Mouse (Mus musculus) liver, embryonic 16.5 days (tissue): ENCODE data around the gene Col24a1. TPM values are rescaled to one million over a fixed set of nuclear protein-coding genes. Genes with fewer than 3 reads are reported as not detected.
"Not testable (repeated sequence)": the region's sequence is repeated elsewhere in the genome, so short reads cannot be mapped to it uniquely, and the experiment has no call there.

ENCODE experiments used
- ATAC-seq: fragments of 200-750 bp; cut with Nextera tagmentation; 2 replicates; pipeline ENCODE4 v1.8.0; 2017; ENCODE audit warnings: low read depth, mild to moderate bottlenecking, moderate number of reproducible peaks, moderate library complexity
- H3K27ac ChIP-seq: fragments of 300-500 bp; sonication (generic); 2 replicates; pipeline ENCODE4 v1.5.1; 2014; ENCODE audit warnings: mild to moderate bottlenecking, low read length
- H3K27me3 ChIP-seq: fragments of 300-500 bp; sonication (generic); 2 replicates; pipeline ENCODE4 v1.6.1; 2014; ENCODE audit warnings: low read depth, low read length, mixed read lengths; ENCODE audit not compliant: control insufficient read depth, insufficient read depth
- H3K36me3 ChIP-seq: fragments of 300-500 bp; sonication (generic); 2 replicates; pipeline ENCODE4 v1.6.1; 2014; ENCODE audit warnings: mild to moderate bottlenecking; ENCODE audit not compliant: control insufficient read depth, insufficient read depth
- H3K4me1 ChIP-seq: fragments of 300-500 bp; sonication (generic); 2 replicates; pipeline ENCODE4 v1.6.1; 2014; ENCODE audit warnings: low read depth, low read length, mixed read lengths; ENCODE audit not compliant: control insufficient read depth
- H3K4me2 ChIP-seq: fragments of 300-500 bp; sonication (generic); 2 replicates; pipeline ENCODE4 v1.6.1; 2014; ENCODE audit warnings: low read depth, low read length, mixed read lengths
- H3K4me3 ChIP-seq: fragments of 300-500 bp; sonication (generic); 2 replicates; pipeline ENCODE4 v1.5.1; 2014; ENCODE audit warnings: low read depth, mild to moderate bottlenecking, low read length
- H3K9ac ChIP-seq: fragments of 300-500 bp; sonication (generic); 2 replicates; pipeline ENCODE4 v1.6.1; 2014; ENCODE audit warnings: low read depth, low read length
- H3K9me3 ChIP-seq: fragments of 300-500 bp; sonication (generic); replicated peaks from 2 replicates; pipeline ENCODE4 v1.6.1; 2016; ENCODE audit warnings: low read length; ENCODE audit not compliant: control insufficient read depth
- WGBS: fragments of 180-500 bp; shearing (Covaris S2); extraction: QIAGEN DNeasy Blood & Tissue Kit; methylation state at CpG from one replicate; pipeline ENCODE4 v1.1.7; 2014; ENCODE audit not compliant: insufficient replicate concordance; 5-methylcytosine and 5-hydroxymethylcytosine counted together
- polyA plus RNA-seq: library from polyadenylated mRNA; unstranded; fragments of >200 nt; fragmentation: Nextera tagmentation; extraction: Ambion mirVana; gene quantifications from 2 replicates; pipeline ENCODE4 v1.2.1, GENCODE M21; 2015

The Col24a1 gene
- polyA plus RNA-seq, 1 experiment from 2014 or later = 0.65 TPM

GRCm38 (mm10) chr3:145417809-145418208 is 125.5 kb downstream of the Col24a1 start:
- 63% methylated on average over 9 of the region's 9 CpGs for WGBS
- Histone ChIP-seq H3K4me1 (no peaks in the 10 kb centered on the region), H3K27ac (no peak overlapping the region), H3K4me3 (no peak overlapping the region), H3K27me3 (no peaks in the 10 kb centered on the region), H3K9me3 (no peaks in the 10 kb centered on the region), H3K9ac (no peak overlapping the region), H3K36me3 (no peaks in the 10 kb centered on the region), H3K4me2 (no peak overlapping the region)
- ATAC-seq = no peak

GRCm38 (mm10) chr3:145420421-145420820 is 128.1 kb downstream of the Col24a1 start:
- H3K4me1 ChIP-seq = no peaks in the 10 kb centered on the region
- H3K27ac ChIP-seq = no peak overlapping the region
- WGBS = 53% methylated on average over 2 of the region's 2 CpGs
- H3K36me3 ChIP-seq = no peaks in the 10 kb centered on the region
- H3K9ac ChIP-seq = no peak overlapping the region
- no peak overlapping the region for H3K4me3 ChIP-seq
- H3K4me2 ChIP-seq = no peak overlapping the region
- no peaks in the 10 kb centered on the region for H3K27me3 ChIP-seq
- no peak for ATAC-seq
- no peaks in the 10 kb centered on the region for H3K9me3 ChIP-seq

DNA sequence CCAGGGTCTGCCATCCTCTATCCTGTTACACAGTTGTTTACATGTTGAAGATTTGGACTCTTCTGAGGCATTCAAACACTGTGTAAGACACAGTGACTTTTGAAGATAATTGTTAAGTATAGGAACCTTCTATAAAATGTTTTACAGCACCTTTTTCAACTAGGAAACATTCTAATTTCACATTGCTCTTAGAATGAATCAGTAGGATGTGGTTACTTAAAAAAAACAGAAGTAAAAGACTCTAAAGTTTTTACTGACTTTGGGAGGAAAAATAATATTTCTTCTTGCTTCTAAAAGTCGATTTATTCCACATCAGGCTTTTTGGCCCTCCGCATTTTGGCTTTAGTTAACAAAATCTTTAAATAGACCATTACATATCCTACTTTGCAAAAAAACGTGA is 129.8 kb downstream of the Col24a1 start:
- Histone ChIP-seq H3K27ac (no peak overlapping the region), H3K36me3 (no peaks in the 10 kb centered on the region), H3K4me3 (no peak overlapping the region), H3K4me1 (no peaks in the 10 kb centered on the region), H3K27me3 (no peaks in the 10 kb centered on the region), H3K4me2 (no peak overlapping the region), H3K9me3 (no peaks in the 10 kb centered on the region), H3K9ac (no peak overlapping the region)
- ATAC-seq = no peak
- WGBS = 61% methylated on average over 3 of the region's 3 CpGs

DNA sequence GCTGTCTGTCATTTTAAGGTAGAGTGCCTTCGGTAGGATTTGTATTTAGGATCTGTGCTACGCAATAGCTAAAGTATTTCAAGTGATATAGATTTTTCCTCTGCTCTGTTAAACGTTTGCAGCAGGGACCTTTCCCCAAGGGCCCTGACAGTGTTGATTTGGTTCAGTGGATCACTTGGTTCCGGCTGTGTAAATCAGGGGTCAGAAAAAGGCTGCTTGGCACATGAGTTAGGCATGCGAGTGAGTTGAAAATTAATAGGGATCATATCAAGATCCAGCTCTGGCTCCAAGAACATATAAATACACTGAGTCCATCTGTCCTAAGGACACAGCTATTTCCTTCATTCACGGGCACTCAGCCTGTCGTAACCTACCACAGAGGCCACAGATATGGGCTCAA is 146.1 kb downstream of the Col24a1 start:
- H3K9me3 ChIP-seq = no peaks in the 10 kb centered on the region
- no peak overlapping the region for H3K4me2 ChIP-seq
- H3K27me3 ChIP-seq = no peaks in the 10 kb centered on the region
- no peak overlapping the region for H3K9ac ChIP-seq
- no peaks in the 10 kb centered on the region for H3K36me3 ChIP-seq
- no peak overlapping the region for H3K4me3 ChIP-seq
- ATAC-seq = no peak
- no peaks in the 10 kb centered on the region for H3K4me1 ChIP-seq
- 69% methylated on average over 7 of the region's 7 CpGs for WGBS
- H3K27ac ChIP-seq = no peak overlapping the region

DNA sequence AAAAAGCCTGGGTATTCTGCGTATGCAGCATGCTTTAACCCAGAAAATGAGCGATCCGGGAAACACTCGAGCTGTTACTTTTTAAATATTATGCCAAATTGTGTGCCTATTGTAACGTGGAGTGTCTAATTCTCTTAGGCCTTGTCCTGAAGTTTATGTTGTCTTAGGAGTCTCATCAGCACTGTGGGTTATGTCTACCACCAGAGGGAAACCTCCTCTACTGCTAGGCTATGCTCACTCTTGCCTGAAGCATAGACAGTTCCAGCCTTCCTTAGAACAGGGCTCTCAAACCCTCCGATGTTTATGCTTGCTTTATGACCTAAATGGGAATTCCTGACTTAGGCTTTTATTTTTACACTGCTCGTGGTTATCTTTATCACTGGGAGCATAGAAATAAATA is 146.8 kb downstream of the Col24a1 start:
- Histone ChIP-seq H3K4me2 (no peak overlapping the region), H3K27me3 (no peaks in the 10 kb centered on the region), H3K36me3 (no peaks in the 10 kb centered on the region), H3K4me3 (no peak overlapping the region), H3K4me1 (no peaks in the 10 kb centered on the region), H3K9me3 (no peaks in the 10 kb centered on the region), H3K27ac (no peak overlapping the region), H3K9ac (no peak overlapping the region)
- 66% methylated on average over 7 of the region's 7 CpGs for WGBS
- ATAC-seq = no peak

GRCm38 (mm10) chr3:145440993-145441392 is 148.7 kb downstream of the Col24a1 start:
- H3K9me3 ChIP-seq = no peaks in the 10 kb centered on the region
- no peak overlapping the region for H3K9ac ChIP-seq
- no peak for ATAC-seq
- H3K36me3 ChIP-seq = no peaks in the 10 kb centered on the region
- H3K4me1 ChIP-seq = no peaks in the 10 kb centered on the region
- no peak overlapping the region for H3K4me2 ChIP-seq
- WGBS = 42% methylated on average over 1 of the region's 1 CpGs
- H3K27me3 ChIP-seq = no peaks in the 10 kb centered on the region
- H3K4me3 ChIP-seq = no peak overlapping the region
- no peak overlapping the region for H3K27ac ChIP-seq

DNA sequence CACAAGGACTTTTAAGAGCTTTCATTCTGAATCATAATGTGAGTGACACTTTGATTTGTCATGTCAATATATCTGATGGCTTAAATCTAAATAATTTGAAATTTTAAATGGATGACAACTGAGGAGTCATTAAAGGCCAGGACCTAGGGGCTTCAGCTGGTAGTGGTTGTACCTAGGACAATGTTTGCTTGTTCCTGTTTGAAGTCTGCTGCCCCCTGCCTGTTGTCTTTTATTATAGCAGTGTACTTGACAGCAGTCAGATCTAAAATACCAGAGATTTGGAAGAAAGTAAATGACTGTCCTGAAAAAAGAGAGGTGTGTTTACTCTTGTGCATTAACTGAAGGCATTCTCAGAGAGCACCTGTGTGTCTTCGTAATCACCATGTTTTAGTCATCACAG is 150.0 kb downstream of the Col24a1 start:
- H3K36me3 ChIP-seq = no peaks in the 10 kb centered on the region
- WGBS = 68% methylated on average over 1 of the region's 1 CpGs

DNA sequence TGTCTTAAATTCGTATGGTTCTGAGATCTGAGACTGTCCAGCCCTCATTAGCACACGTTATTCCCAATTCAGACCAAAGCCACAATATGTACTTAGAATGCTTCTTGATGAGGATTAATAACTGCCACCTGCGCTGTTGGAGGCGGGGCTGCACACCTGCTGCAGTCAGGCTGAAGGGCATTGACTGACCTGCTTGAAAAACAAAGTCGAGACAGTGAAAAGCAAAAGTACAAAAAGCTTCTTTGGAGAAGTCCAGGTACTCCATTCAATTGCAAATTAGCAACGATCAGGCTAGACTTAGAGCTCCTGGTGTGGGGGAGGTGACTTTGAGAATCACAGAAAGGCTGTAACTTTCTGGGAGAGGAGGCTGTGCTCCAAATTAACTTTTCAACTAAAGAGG is 150.9 kb downstream of the Col24a1 start:
- not testable (repeated sequence) for H3K4me1 ChIP-seq, H3K4me2 ChIP-seq, H3K9ac ChIP-seq, H3K27ac ChIP-seq, H3K27me3 ChIP-seq, ATAC-seq, H3K36me3 ChIP-seq, H3K9me3 ChIP-seq, H3K4me3 ChIP-seq
- WGBS = 61% methylated on average over 6 of the region's 6 CpGs

More for the DNA sequence above, 150.0 kb downstream of the Col24a1 start:
- H3K4me2 ChIP-seq = no peak overlapping the region
- no peaks in the 10 kb centered on the region for H3K27me3 ChIP-seq
- H3K9me3 ChIP-seq = no peaks in the 10 kb centered on the region
- H3K4me1 ChIP-seq = no peaks in the 10 kb centered on the region
- no peak for ATAC-seq
- H3K27ac ChIP-seq = no peak overlapping the region
- no peak overlapping the region for H3K4me3 ChIP-seq
- H3K9ac ChIP-seq = no peak overlapping the region

- H3K27me3 ChIP-seq = no peaks in the 10 kb centered on the region
- no peaks in the 10 kb centered on the region for H3K36me3 ChIP-seq
- no peaks in the 10 kb centered on the region for H3K9me3 ChIP-seq
- H3K4me2 ChIP-seq = no peak overlapping the region
- WGBS = 56% methylated on average over 5 of the region's 5 CpGs
- ATAC-seq = no peak
- no peak overlapping the region for H3K9ac ChIP-seq
- no peak overlapping the region for H3K4me3 ChIP-seq
- no peaks in the 10 kb centered on the region for H3K4me1 ChIP-seq
- no peak overlapping the region for H3K27ac ChIP-seq
Measured at GRCm38 (mm10) chr3:145457039-145457438, 164.8 kb downstream of the Col24a1 start.

DNA sequence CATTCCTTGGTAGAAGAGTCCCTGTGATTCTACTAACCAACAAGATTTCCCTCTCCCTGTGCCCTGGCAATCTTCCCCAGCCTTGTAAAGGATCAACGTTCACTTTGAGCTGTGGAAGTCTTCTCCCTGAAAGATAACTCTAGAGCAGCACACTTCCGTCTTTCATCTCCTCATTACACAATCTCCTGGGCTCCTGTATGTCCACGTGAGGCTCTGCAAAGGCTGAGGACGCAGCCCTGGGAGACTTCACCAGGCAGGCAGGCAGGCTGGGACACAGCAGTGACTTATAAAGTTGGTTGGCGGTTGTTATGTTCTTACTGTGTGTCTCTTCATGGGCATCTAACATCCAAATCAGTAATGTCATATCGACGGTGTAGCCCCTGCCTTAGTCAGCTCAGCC is 170.1 kb downstream of the Col24a1 start:
- no peaks in the 10 kb centered on the region for H3K4me1 ChIP-seq
- H3K4me2 ChIP-seq = no peak overlapping the region
- no peak overlapping the region for H3K27ac ChIP-seq
- no peak for ATAC-seq
- no peaks in the 10 kb centered on the region for H3K36me3 ChIP-seq
- H3K27me3 ChIP-seq = no peaks in the 10 kb centered on the region
- H3K4me3 ChIP-seq = no peak overlapping the region
- H3K9me3 ChIP-seq = no peaks in the 10 kb centered on the region
- WGBS = 50% methylated on average over 7 of the region's 7 CpGs
- H3K9ac ChIP-seq = no peak overlapping the region
